Mouse (Mus musculus) heart, adult 9 months (tissue): Measurements from ENCODE around the gene Zdhhc21.

Experiments
- DNase-seq, 2 experiments: peaks; one replicate each; pipeline ENCODE4 v3.0.0; 2022; ENCODE audit warnings: low spot score in 2 of 2

Zdhhc21 gene

DNA sequence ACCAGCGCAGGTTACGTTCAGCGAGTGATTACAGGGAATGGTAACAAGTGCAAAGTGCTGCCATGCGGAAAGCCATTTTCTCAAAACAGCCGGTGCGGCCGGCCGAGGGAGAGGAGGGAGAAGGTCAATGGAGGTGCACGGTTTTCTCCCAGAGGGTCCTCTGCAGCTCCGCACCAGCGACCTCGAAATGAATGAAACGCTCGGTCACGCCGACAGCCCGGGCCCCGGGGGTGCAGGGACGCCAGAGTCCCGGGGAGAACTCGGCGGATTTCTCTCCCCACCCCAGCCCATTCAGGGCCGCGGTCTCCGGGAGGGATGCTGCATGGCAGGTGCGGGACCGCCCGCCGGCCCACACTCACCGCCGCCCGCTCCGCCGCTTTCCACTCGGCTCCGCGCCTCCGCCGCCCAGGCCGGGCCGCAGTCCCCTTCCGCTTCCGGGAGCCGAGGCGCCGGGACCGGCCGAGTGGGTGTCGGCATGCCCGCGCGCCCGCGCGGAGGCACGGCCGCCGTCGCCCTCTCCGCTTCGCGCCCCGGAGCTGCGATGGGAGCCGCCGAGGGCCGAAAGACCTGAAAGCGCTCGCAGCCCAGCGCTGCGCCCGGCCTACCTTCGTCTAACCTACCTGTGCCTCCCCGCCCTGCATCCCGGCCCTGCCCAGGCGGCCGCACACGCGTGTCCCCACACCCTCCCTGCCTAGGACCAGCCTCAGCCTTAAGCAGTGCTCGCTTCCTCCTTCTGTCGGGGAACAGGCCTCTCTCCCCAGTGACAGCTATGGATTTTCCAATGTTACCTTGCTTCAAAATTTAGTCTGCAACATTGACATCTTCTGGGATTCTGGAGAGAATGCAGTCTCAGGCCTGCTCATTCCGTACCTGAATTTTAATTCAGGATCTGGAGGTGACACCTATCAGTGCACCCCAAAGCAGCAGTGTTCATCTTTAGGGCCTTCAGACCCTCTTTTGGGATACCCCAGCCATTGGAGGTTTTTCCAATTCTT is at the start of gene Zdhhc21:
Gene Zdhhc21, minus strand, starts transcription at position 828 of the 995 bp plus-strand sequence.
- peak; percentile 71 to 73 for DNase-seq

DNA sequence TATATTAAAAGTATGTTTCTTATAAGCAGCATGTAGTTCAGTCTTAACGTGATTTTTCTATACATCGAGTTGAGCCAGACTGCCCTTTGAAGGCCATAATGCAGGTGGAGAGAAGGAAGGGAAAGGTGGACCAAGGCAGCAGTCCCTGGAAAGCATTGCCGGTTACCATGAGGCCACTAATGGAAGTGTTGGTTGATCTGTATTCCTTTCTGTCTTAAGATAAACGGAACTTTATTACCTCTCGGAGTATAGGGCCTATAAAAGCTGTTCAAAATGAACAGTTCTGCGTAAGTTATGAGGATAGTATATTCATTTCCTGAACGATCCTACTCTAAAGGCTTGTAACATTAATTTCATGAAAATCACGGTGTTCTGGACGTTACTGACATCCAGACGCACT is 35.5 kb upstream of the Zdhhc21 start:
- DNase-seq: no peak

DNA sequence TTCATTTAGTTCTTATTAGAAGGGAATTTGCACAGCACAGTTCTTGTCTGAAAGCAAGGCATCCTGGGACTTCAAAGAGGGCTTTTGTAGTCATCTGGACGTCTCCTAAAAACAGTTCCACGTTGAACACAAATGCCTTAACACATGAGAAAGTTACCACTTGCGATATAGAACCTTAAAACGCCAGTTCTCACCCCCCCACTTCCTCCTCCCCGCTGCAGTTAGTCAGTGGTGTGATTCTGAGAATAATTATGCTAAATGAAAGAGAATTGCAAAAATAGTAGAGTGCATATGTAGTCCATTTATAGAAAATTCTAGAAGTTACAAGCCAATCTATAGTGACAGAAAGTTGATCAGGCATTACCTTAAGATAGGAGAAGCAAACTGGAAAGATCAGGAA is 32.5 kb upstream of the Zdhhc21 start:
- no peak for DNase-seq

DNA sequence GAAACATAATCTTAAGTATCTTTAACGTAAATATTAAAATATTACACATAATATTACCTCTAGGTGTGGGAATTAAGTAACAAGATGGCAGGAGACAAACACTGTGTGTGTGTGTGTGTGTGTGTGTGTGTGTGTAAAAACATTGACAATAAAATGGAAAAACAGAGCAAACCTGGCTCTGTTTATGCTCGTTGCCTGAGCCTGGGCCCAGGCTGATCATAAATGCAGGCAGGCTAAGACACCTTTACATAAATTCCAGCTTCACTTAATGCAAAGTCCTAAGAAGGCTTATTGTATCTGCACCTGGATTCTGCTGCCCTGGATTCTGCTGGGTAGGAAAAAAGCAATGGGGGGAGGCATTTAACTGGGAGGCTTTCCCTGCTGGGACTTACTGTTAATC is 31.8 kb upstream of the Zdhhc21 start:
- DNase-seq: no peak

DNA sequence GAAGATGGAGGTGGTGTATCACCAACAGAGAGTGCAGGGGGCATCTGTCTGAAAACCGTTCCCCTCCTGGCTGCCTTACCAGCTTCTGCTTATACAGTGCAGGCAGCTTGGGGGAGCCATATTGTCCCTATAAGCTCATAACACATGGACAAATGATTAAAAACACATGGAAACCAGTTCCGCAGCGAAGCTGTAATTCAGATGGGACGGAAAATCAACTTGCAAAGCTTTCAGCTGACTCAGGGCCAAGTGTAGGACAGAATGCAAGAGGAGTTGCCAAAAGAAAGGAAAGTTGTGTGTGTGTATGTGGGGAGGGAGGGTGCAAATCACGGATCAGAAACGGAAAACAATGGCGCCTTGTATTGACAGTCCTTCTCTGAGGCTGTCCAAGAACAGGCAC is 31.3 kb upstream of the Zdhhc21 start:
- no peak for DNase-seq

- DNase-seq: no peak
These were observed 30.8 kb upstream of the Zdhhc21 start for GRCm38 (mm10) chr4:82890585-82890984.

- no peak for DNase-seq
These were observed 26.4 kb upstream of the Zdhhc21 start for GRCm38 (mm10) chr4:82886148-82886547.

DNA sequence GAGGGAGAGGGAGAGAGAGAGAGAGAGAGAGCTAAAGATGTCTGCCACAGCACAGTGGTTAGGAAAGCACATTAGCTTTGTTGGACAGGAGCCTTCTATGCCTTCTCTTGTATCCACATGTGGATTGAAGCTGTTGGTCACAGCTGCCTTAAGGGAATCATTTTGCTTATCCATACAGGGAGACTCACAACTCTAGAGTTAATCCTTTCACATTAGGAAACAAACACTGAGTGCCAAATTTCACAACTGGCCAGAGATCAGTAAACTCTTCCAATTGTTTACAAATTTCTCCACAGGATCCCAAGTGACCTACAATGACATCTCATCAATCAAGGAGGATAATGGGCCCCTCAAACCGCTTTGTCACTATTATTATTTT is 25.8 kb upstream of the Zdhhc21 start:
- no peak for DNase-seq

- peak in 1 of 2 experiments; percentile 4 for DNase-seq
These were observed 25.1 kb upstream of the Zdhhc21 start, which contains the start of gene Cer1 for GRCm38 (mm10) chr4:82884636-82885534. Gene Cer1 (minus strand): TSS chr4:82885148.

DNA sequence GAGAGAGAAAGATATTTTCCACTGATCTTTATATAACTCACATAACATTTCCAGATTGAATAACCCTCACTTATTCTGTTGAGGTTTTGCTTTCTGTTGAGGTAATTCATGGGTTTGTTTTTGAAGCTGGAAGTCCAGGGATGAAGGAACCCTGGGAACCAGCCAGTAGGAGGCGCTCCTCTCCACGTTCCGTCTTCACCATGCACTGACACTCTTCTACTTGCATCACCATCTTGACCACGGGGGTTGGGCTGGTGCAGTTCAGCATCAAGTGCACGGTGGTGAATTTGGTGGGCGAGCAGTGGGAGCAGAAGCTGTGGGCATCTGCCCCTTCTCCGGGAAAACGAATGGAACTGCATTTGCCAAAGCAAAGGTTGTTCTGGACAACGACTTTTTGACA is 22.7 kb upstream of the Zdhhc21 start:
- no peak for DNase-seq

- DNase-seq: no peak
These were observed 21.6 kb upstream of the Zdhhc21 start for GRCm38 (mm10) chr4:82881366-82881765.

- DNase-seq: no peak
These were observed 20.5 kb upstream of the Zdhhc21 start for GRCm38 (mm10) chr4:82880243-82880642.

GRCm38 (mm10) chr4:82879152-82879551 is 19.4 kb upstream of the Zdhhc21 start:
- no peak for DNase-seq

DNA sequence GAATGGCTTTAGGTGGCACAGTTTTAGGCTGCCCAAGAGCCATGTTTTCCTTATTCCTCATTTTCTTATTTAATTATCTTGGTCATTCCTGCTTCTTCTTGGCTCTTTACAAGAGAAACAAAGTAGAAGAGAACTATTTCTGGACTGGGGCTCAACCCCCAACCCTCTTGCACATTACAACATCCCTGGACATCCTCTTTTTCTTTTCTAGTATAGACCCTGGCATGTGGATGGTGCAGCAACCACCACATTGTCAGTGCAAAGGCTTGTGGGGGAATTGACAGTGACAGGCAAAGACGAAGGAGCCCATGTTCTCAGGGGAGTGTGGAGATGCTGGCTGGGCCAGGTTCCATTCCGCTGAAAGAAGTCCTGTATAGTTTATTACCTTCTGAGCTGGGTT is 16.9 kb upstream of the Zdhhc21 start:
- no peak for DNase-seq

GRCm38 (mm10) chr4:82875532-82875931 is 15.8 kb upstream of the Zdhhc21 start:
- no peak for DNase-seq

DNA sequence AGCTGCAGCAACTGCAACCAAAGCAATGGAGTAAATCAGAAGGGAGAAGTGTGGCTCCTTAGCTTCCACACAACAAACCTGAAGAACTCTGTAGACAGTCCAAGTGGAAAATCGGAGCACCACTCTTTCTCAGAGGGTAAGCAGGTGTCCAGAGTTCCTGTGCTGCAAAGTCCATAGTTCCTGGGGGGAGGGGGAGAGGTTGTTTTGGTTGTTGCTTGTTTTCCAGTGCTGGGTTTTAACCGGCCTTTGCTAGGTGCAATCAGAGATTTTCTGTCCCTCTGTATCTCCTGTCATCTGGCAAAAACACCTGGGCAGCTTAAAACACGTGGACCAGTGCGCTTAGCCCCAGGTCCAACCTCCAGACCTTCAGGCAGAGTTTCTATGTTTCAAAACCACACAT is 15.0 kb upstream of the Zdhhc21 start:
- no peak for DNase-seq

DNA sequence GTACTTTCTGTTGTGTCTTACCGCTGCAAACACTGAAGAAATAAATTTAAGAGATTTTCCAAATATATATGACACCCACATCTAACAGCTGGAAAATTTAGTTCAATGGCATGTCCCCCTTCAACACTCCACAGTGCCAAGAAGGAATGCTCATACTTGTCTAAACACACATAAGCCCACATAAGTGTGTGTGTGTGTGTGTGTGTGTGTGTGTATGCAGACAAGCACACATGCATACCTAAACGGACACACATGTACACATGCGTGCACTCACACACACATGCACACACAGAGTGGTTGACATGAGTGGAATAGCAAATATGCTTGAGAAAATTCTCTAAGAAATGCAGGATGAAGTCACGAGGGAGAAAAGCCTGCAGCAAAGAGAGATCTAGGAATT is 12.8 kb upstream of the Zdhhc21 start:
- no peak for DNase-seq

DNA sequence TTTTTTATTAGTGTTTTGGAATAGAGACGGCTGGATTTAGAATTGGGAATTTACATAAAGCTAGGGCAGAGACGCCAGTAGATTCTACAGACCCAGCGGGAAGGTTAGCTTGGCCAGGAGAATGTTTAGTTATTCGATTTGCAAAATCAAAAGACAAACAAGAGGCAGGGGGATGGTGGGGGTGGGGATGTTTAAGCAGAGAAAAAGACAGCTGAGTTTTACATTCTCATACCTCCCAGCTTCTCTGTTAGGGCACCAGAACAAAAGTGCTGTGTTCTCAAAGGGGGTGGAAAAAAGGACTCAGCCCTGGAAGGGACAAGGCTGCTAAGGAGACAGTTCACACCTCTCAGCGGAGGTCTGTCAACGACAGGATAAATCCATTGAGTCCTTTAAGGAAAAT is 12.4 kb upstream of the Zdhhc21 start:
- DNase-seq: no peak

DNA sequence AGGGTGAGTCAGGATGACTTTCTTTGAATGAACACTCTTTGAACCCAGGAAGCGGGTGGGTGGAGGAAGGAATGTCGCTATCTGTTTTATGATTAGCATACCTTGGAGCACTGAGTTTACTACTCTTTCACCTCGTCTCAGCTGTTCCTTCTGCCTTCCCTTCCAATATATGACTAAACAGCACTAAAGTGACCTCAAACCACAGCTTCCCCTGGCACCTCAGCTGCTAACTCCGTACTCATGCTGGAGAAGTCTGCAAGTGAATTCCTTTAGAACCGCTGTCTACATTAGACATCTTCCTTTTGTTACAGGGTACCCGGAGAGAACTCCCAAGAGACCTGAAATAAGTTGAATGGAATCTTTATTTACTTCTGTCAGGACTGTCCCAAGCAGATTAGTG is 11.2 kb upstream of the Zdhhc21 start:
- DNase-seq: no peak

- DNase-seq: no peak
These were observed 8.1 kb upstream of the Zdhhc21 start for GRCm38 (mm10) chr4:82867731-82868445.

- DNase-seq: peak; percentile 12 to 30
These were observed 7.4 kb upstream of the Zdhhc21 start for GRCm38 (mm10) chr4:82867111-82867510.
